Mouse (Mus musculus) stomach, postnatal 0 days (tissue): ENCODE measurements around the gene Pcnt.

Experiments used
- CTCF ChIP-seq: IDR thresholded peaks from 2 replicates; pipeline ENCODE4 v1.5.1; 2016; ENCODE audit warnings: antibody characterized with exemption, low read depth, mild to moderate bottlenecking, moderate library complexity
- EP300 ChIP-seq: optimal IDR thresholded peaks from 2 replicates; pipeline ENCODE3; 2016; ENCODE audit warnings: antibody characterized with exemption

GRCm38 (mm10) chr10:76374981-76375380 lies 67.6 kb downstream of the Pcnt start:
- TF ChIP-seq CTCF (no peak), EP300 (no peak)
